Mouse (Mus musculus) urinary bladder, postnatal 10 days (tissue): ENCODE results near the gene Lhpp.

Source experiments
- DNase-seq: peaks from one replicate; pipeline ENCODE4 v3.0.0; 2022; ENCODE audit warnings: low spot score

The Lhpp gene

DNA sequence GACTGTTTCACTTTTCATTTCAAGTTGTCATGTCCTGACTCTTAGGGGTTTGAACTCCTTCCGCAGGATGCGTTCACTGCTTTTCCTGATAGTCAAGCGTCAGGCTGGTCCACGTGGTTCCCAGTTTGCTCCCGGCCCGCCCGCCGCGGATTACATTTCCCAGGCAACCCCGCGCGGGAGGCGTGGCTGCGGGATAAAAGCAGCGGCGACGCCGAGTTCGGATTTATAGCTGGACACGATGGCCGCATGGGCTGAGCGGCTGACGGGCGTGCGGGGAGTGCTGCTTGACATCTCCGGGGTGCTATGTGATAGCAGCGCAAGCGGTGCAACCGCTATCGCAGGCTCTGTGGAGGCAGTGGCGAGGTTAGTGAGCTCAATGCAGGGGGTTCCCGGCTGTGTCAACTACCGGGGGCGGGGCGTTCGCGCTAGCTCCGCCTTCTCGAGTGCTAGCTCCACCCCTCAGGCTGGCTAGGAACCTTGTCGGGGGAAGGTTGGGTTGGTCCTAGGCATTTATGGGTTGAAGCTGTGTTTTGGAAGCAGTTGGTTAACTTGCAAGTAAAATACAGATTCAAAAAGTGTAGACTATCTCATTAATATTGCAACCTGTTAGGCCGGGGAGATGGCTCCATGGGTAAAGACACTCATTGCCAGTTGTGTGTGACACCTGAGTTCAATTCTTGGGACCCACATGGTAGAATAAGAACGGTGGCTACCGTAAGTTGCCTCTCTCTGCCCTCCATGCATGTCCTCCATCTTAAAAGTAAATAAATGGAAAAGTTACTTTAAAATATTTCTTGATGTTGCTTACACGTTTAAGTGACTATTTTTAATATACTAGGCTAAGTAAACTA is at the start of gene Lhpp:
TSS of gene Lhpp (plus strand) at position 171 of the 851 bp plus-strand sequence.
- no peak for DNase-seq

GRCm38 (mm10) chr7:132565831-132566230 is 44.6 kb upstream of the Lhpp start:
- DNase-seq = no peak

GRCm38 (mm10) chr7:132568817-132569216 is 41.6 kb upstream of the Lhpp start:
- no peak for DNase-seq

DNA sequence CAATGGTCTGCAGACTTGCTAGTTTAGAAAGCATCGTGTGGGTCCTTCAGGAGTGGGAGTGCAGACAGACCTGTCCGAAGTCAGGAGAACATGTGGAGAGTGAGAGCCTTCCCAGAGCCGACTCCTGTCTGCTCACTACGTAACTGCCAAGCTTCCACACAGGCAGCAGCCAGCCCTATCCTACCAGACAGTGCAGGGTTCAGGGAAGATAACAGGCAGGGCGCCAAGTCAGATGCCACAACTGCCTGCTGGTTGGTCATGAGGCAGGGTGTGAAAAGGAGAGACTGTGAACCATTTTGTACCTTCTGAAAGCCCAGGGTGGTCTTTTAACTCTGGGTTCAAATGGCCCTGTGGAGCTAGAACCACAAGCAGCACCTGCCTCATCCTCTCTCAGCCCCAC is 40.4 kb upstream of the Lhpp start:
- DNase-seq = no peak

- no peak for DNase-seq
These were observed 39.0 kb upstream of the Lhpp start for GRCm38 (mm10) chr7:132571481-132571880.

DNA sequence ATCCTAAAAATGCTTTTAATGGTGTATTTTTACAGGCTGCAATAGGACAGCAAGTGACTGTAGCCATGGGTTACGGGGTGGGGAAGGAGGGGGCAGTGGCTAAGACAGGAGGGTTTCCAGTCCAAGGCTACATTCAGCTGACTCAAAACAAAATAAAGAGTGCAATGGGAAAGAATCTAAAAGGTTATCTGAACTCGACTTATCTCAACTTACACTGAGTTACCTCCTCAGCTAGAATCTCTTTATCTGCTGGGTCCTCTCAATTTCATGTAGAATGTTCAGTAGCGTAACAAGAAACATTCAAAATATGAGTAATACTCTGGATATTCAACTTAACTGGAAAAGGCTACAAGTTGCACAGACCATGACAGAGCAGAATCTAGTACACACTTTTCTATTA is 37.7 kb upstream of the Lhpp start:
- no peak for DNase-seq

DNA sequence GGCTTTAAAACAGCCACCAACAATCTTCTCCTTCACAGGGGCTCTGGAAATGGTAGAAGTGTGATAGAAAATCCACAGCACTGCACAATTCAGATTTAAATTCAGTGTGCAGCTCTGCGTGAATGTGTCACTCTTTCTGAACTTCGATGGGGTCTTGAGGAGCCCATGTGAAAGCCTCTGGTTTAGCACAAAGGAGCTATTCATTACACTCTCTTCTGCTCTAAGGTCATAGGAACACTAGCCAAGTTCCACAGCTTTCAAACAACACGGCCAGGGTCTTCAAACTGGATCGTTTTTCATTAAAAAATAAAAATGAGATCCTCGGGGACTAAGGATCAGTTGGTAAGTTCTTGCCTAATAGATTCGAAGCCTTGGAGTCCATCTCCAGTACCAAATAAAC is 37.2 kb upstream of the Lhpp start:
- DNase-seq = no peak

- DNase-seq = no peak
These were observed 35.8 kb upstream of the Lhpp start for GRCm38 (mm10) chr7:132574646-132575045.

DNA sequence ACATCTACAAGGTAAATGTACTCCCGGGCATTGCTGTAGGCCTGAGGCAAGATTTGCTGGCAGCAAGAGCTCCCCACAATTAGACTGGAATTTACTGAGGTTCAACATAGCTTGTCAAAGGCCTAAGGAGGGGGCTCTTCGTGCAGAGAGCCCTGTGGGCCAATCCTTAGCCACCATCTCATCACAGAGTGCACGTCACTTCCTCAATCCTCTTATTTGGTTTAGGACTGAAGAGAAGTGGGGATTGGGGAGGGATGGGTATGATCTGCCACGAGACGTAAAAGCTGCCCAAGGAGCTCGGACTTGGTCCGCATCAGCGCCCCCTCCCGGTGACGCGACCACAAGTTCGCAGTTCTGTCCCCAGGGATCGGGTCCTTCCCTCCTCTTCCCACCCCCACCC is 34.8 kb upstream of the Lhpp start:
- DNase-seq = peak; percentile 49

DNA sequence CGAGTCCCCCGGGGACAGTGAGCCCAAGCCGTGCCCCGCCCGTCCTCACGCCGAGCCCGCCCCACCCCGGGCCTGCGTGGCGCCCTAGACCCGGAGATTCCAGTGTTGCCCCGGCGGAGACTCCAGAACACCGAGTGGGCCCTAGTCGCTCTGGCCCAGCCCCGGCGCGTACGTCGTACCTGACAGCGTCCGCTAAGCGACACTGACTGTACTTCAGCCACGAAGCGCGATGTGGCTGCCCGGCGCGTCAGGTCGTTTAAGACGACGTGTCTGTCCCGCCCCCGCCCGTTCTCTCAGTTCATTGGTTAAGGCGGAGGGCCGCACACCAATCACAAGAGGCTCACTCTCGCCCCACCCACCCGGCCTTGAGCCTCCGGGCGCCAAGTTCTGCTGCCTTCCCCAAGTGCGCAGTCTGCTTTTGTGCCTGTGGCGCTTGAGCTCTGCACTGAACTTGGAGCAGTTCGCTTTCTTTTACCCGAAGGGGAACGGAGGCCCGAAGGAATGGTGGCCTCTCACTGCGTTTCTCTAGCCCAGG is 34.3 kb upstream of the Lhpp start, which contains the start of gene Oat:
TSS of gene Oat (minus strand) at position 283 of the 535 bp plus-strand sequence.
- DNase-seq = peak; percentile 68

GRCm38 (mm10) chr7:132576891-132577290 is 33.5 kb upstream of the Lhpp start:
- no peak for DNase-seq

GRCm38 (mm10) chr7:132580511-132580910 is 29.9 kb upstream of the Lhpp start:
- DNase-seq = no peak

DNA sequence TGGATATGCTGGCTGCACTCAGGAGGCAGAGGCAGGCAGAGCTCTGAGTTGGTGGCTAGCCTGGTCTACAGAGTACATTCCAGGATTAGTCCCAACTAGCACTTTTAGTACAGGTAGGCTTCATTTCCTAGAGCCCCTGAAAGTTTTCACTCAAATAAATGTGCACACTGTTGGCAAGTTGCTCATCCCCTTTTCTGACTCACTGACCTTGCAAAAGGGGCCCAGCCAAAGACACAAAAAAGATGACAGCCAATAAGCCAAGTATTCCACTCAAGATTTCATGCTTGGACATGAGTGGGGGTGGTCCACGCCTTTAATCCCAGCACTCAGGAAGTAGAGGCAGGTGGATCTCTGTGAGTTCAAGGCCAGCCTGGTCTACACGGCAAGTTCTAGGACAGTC is 29.0 kb upstream of the Lhpp start:
- no peak for DNase-seq

- DNase-seq = no peak
These were observed 24.5 kb upstream of the Lhpp start for GRCm38 (mm10) chr7:132585695-132586491.

- DNase-seq = no peak
These were observed 23.3 kb upstream of the Lhpp start for GRCm38 (mm10) chr7:132587167-132587566.

- no peak for DNase-seq
These were observed 20.8 kb upstream of the Lhpp start for GRCm38 (mm10) chr7:132589610-132590009.

DNA sequence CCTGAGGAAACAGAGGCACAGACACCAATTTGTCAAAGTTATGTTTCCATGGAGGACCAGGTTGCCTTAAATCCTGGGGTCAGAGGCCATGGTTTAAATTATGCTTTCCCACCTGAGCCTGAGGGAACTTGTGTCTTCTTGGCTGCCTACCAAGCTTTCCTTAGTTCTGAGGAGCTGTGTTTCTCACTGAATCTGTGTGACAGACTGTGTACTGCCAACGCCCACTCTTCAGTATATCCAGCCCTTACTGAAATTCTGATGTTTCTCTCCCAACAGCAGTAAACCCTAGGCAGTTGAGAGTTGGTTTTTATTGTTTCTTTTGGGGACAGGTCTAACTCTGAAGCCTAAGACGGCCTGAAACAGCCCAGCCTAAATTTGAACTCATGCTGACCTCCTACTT is 16.7 kb upstream of the Lhpp start:
- no peak for DNase-seq

- DNase-seq = no peak
These were observed 16.1 kb upstream of the Lhpp start for GRCm38 (mm10) chr7:132594325-132594724.

DNA sequence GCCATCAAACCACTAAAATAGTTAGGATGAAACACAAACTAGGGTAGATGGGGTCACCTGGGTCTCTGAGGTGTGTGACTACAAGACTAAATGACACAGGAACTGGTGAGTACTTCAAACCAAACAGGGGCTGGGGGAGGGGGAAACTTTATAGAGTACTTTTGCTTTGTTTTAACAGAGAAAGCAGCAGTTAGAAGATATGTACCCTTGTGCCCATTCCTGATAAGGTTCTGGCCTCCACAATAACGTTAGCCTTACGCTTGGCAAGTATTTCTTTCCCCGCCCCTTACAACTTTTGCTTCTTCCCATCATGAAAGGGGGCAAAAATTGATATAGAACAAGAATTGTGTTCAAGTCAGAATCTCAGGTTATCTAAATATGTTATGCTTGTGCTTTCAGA is 14.7 kb upstream of the Lhpp start:
- DNase-seq = no peak

DNA sequence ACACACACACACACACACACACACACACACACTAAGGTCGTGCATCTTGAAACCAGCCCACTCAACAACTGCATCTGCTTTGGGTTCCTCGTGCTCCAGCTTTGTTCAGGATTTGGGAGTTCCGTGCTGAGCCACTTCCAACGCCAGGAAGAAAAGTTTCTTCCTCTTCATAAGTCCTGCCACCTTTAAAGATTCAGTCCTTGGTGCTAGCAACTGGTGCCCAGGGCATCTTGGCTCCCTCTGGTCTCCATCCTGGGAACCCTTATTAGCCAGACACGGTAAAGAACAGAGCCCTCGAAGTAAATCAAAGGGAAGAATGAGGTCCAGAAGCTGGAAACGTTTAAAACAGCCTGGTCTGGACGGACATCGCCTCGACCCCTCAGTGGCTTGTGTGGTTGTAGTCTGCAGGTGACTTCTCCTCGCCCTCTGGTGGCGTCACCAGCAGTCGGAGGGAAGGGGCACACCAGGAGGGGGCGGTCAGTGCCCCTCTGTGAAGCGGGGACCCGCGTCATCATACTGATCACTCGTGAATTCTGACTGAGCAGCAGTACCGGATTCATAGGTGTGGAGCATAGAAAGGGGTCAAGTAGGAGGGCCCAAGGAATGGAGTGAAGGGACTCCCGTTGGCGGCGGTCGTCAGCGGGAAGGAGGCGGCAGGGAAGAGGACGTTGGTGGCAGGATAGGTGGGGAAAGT is 13.7 kb upstream of the Lhpp start:
- no peak for DNase-seq

- no peak for DNase-seq
These were observed 13.0 kb upstream of the Lhpp start for GRCm38 (mm10) chr7:132597251-132598041.
